ENCODE assay signal across 27 mouse cellular contexts in genomic region chr15:78808980-78809379, GRCm38 (mm10). TPM values are rescaled to one million over a fixed set of nuclear protein-coding genes. Genes with fewer than 3 reads are reported as not detected.
DNase-seq lines count a peak whose midpoint lies in the region; TF ChIP-seq lines count a peak whose summit lies in the region.
"Had no signal": no experiment of that assay in that cellular context is flagged by ENCODE, and none has a peak within 500 bp of the region (broad histone marks: within the 10 kb centered on the region; RNA-seq: fewer than 3 reads in every experiment).

No protein-coding gene starts in this region.

- DNase-seq in ES-CJ7 (ENCODE audit: low read depth, low spot score) (peak; percentile 57), R1 (ENCODE audit: low read depth, low spot score) (peak; percentile 51), ZHBTc4 (ENCODE audit: low read depth, low spot score) (peak; percentile 55)
- no peak for DNase-seq in gastrocnemius, postnatal 25 days
- no peak for DNase-seq in thymus, postnatal 25 days
- no peak for DNase-seq in urinary bladder, postnatal 36 days (ENCODE audit: low spot score in 2 of 2)
- DNase-seq in heart, postnatal 25 days (ENCODE audit: low spot score) = no peak
- DNase-seq: adrenal gland, adult 2 months; adrenal gland, adult 8-10 months; adrenal gland, postnatal 10 days; adrenal gland, postnatal 25 days; adrenal gland, postnatal 36 days; B cell, adult 2 months; cerebellum, adult 11 months; cerebellum, adult 11-12 months; cerebellum, adult 18-20 months; cerebellum, adult 2 months; cerebellum, adult 8-10 months; cerebellum, adult 9-10 months had no signal

- no peak for TF ChIP-seq POLR2A in bone marrow, adult 2 months (IDR thresholded peaks at IDR 0.05; ENCODE audit: borderline replicate concordance, control insufficient read depth, low read depth, low read length)

- WGBS in bone marrow, adult 2 months = 55% methylated on average over 2 of the region's 2 CpGs

- intact Hi-C loops in heart, postnatal 25 days (cut with DNase I) = no loop called here

- no peak for TF ChIP-seq CTCF in bone marrow, adult 2 months (IDR thresholded peaks at IDR 0.05; ENCODE audit: control insufficient read depth, insufficient read depth, low read length)

- no peak overlapping the region for H3K4me3 ChIP-seq in bone marrow, adult 2 months (replicated peaks; ENCODE audit: control insufficient read depth, low read depth, low read length)

- peaks cover 8% of the 10 kb centered on the region; the same call in 1 of the 2 replicates for H3K4me1 ChIP-seq in bone marrow, adult 2 months (ENCODE audit: control insufficient read depth, insufficient read depth, low read length)

- peak overlapping the region; percentile 66 for H3K27ac ChIP-seq in bone marrow, adult 2 months (ENCODE audit: control insufficient read depth, insufficient read depth, low read depth, low read length, poor library complexity)

RNA-seq across cellular contexts. Expression of gene Card10, which starts 6.1 kb away (rescaled TPM):
- polyA plus RNA-seq in bone marrow, adult 2 months (2011; ENCODE audit: insufficient read depth, insufficient read length, low replicate concordance, missing spikeins) = 11.3 and 20.8 TPM in 2 replicates
- total RNA-seq in gastrocnemius, postnatal 25 days (2021) = 1 to 10 TPM; 6.4 to 7.8 TPM
- total RNA-seq in heart, postnatal 25 days (2021) = 10 to 100 TPM; 14.8 to 18.3 TPM
- total RNA-seq: G1E, MEL had no signal
- polyA plus RNA-seq: activated CD4-positive, CD25-positive, alpha-beta regulatory T cell, adult 4 months; CD4-positive, CD25-positive, alpha-beta regulatory T cell, adult 4 months; G1E had no signal

RNA-seq across cellular contexts. Expression of gene Cdc42ep1, which starts 33.4 kb away (rescaled TPM):
- polyA plus RNA-seq in bone marrow, adult 2 months (2011; ENCODE audit: insufficient read depth, insufficient read length, low replicate concordance, missing spikeins) = 6.6 and 9.4 TPM in 2 replicates
- 10 to 100 TPM in 1 of 2 experiments, 1 to 10 TPM in 1; 9.3 to 10.5 TPM for total RNA-seq in gastrocnemius, postnatal 25 days (2021)
- 10 to 100 TPM; 34.1 to 41.0 TPM for total RNA-seq in heart, postnatal 25 days (2021)
- total RNA-seq: CH12.LX had no signal
- polyA plus RNA-seq: activated CD4-positive, CD25-positive, alpha-beta regulatory T cell, adult 4 months; CD4-positive, CD25-positive, alpha-beta regulatory T cell, adult 4 months; G1E had no signal

RNA-seq across cellular contexts. Expression of gene Mfng, which starts 35.7 kb away (rescaled TPM):
- 8.6 and 15.5 TPM in 2 replicates for polyA plus RNA-seq in bone marrow, adult 2 months (2011; ENCODE audit: insufficient read depth, insufficient read length, low replicate concordance, missing spikeins)
- 1 to 10 TPM; 2.4 to 6.4 TPM for total RNA-seq in gastrocnemius, postnatal 25 days (2021)
- 10 to 100 TPM; 11.6 to 13.2 TPM for total RNA-seq in heart, postnatal 25 days (2021)
- total RNA-seq: G1E had no signal
- polyA plus RNA-seq: C2C12, G1E, Patski had no signal

RNA-seq across cellular contexts. Expression of gene Lgals2, which starts 46.3 kb away (rescaled TPM):
- polyA plus RNA-seq in bone marrow, adult 2 months (2011; ENCODE audit: insufficient read depth, insufficient read length, low replicate concordance, missing spikeins) = not detected in 2 replicates
- not detected for total RNA-seq in gastrocnemius, postnatal 25 days (2021)
- under 1 TPM; 0.62 to 0.64 TPM for total RNA-seq in heart, postnatal 25 days (2021)
- total RNA-seq: adrenal gland, adult 8-10 months; adrenal gland, postnatal 25 days; CH12.LX; G1E; MEL had no signal
- polyA plus RNA-seq: activated CD4-positive, CD25-positive, alpha-beta regulatory T cell, adult 4 months; CD4-positive, CD25-positive, alpha-beta regulatory T cell, adult 4 months; G1E had no signal

Comparison
In these comparisons a context has a peak if more than half of its experiments do, and no peak if none do; other contexts are left out.
1. DNase-seq: peak in ES-CJ7 (single experiment), R1 (single experiment) and ZHBTc4 (single experiment); none in gastrocnemius, postnatal 25 days (single experiment), thymus, postnatal 25 days (single experiment), urinary bladder, postnatal 36 days (0 of 2) and heart, postnatal 25 days (single experiment).